Mouse (Mus musculus): ENCODE data around the gene Myo3b. TPM values are rescaled to one million over a fixed set of nuclear protein-coding genes. Genes with fewer than 3 reads are reported as not detected.

The Myo3b gene
- polyA plus RNA-seq, 1 experiment = 0.04 TPM

DNA sequence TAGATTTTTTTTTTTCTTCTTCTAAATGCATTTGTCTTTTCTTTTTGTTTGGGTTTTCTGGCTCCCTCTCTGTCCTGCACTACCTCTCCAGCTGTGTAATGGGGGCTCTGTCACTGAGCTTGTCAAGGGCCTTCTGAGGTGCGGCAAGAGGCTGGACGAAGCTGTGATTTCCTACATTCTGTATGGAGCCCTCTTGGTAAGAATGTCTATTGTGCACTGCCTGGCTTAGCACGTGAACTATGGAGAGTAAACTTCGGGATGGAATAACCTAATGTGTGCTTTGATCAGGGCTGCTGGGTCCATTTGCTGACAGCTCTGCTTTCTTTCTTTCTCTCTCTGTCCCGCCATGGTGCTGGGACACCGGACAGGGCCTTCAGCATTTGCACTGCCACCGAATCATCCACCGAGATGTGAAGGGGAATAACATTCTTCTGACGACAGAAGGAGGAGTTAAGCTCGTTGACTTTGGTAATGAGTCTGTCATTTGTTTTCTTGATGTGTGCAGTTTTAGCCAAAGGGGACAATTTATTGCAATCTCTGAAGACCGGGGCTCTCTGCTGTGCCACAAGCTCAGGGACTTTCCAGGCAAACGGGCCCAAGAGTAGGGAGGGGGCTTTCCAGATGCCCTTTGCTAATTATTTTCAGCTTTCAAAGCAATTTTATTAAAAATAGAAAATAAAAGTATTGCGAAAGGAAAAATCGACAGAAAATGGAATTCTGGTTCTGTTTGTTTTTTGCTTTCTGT is 66.5 kb downstream of the Myo3b start:
- peaks cover 30% of the 10 kb centered on the region for H3K27me3 ChIP-seq (ENCODE audit: control insufficient read depth, insufficient read depth, insufficient read length)
- H3ac ChIP-seq (ENCODE audit: control insufficient read depth, insufficient read length) = no peak overlapping the region
- no peak overlapping the region for H3K4me2 ChIP-seq (ENCODE audit: low read depth)
- TF ChIP-seq MYOG (IDR thresholded peaks at IDR 0.05; ENCODE audit: control insufficient read depth in 1 of 3, insufficient read depth in 1 of 3, insufficient read length in 2 of 3, low read depth in 2 of 3) = no peak
- TF ChIP-seq POLR2A (IDR thresholded peaks at IDR 0.05; ENCODE audit: insufficient read length, low read depth) = no peak
- no peak for TF ChIP-seq REST (IDR thresholded peaks at IDR 0.05; ENCODE audit: insufficient read depth, insufficient read length)
- no peak for TF ChIP-seq MYOD1 (IDR thresholded peaks at IDR 0.05; ENCODE audit: control insufficient read depth in 1 of 3, insufficient read length in 2 of 3, low read depth in 2 of 3)
- TF ChIP-seq TCF12 (IDR thresholded peaks at IDR 0.05; ENCODE audit: insufficient read depth, poor library complexity, severe bottlenecking) = no peak
- no peak for TF ChIP-seq CEBPB (IDR thresholded peaks at IDR 0.05; ENCODE audit: insufficient read depth, poor library complexity, severe bottlenecking)
- no peaks in the 10 kb centered on the region for H3K79me2 ChIP-seq (ENCODE audit: control insufficient read depth, insufficient read depth)
- H3K36me3 ChIP-seq (ENCODE audit: control insufficient read depth, insufficient read depth) = no peaks in the 10 kb centered on the region
- H3K4me3 ChIP-seq = no peak overlapping the region

DNA sequence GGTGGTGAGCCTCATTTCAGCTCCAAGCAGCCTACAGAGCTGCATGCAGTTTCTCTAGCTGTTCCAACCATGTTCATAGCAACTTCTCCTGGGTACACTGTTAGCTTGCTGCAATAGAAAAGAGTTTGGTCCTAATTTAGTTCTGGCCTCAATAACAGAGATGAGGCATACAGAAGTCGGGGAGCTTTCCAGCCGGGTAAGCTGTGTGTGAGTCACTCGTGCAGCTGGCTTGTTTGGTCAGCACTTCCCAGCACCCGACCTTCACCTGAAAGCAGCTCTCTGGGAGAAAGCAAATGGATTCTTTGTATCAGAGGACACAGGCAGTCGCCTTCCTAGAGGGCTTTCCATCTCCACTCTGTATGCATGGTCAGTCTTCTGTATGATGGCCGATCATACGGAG is 70.1 kb downstream of the Myo3b start:
- no peak overlapping the region for H3K4me2 ChIP-seq (ENCODE audit: low read depth)
- no peaks in the 10 kb centered on the region for H3K79me2 ChIP-seq (ENCODE audit: control insufficient read depth, insufficient read depth)
- H3K4me3 ChIP-seq = no peak overlapping the region
- TF ChIP-seq REST (IDR thresholded peaks at IDR 0.05; ENCODE audit: insufficient read depth, insufficient read length) = no peak
- peak in 1 of 3 experiments; percentile 8 for TF ChIP-seq MYOD1 (IDR thresholded peaks at IDR 0.05; ENCODE audit: control insufficient read depth in 1 of 3, insufficient read length in 2 of 3, low read depth in 2 of 3)
- peaks cover 16% of the 10 kb centered on the region for H3K27me3 ChIP-seq (ENCODE audit: control insufficient read depth, insufficient read depth, insufficient read length)
- no peak overlapping the region for H3ac ChIP-seq (ENCODE audit: control insufficient read depth, insufficient read length)
- no peaks in the 10 kb centered on the region for H3K36me3 ChIP-seq (ENCODE audit: control insufficient read depth, insufficient read depth)

DNA sequence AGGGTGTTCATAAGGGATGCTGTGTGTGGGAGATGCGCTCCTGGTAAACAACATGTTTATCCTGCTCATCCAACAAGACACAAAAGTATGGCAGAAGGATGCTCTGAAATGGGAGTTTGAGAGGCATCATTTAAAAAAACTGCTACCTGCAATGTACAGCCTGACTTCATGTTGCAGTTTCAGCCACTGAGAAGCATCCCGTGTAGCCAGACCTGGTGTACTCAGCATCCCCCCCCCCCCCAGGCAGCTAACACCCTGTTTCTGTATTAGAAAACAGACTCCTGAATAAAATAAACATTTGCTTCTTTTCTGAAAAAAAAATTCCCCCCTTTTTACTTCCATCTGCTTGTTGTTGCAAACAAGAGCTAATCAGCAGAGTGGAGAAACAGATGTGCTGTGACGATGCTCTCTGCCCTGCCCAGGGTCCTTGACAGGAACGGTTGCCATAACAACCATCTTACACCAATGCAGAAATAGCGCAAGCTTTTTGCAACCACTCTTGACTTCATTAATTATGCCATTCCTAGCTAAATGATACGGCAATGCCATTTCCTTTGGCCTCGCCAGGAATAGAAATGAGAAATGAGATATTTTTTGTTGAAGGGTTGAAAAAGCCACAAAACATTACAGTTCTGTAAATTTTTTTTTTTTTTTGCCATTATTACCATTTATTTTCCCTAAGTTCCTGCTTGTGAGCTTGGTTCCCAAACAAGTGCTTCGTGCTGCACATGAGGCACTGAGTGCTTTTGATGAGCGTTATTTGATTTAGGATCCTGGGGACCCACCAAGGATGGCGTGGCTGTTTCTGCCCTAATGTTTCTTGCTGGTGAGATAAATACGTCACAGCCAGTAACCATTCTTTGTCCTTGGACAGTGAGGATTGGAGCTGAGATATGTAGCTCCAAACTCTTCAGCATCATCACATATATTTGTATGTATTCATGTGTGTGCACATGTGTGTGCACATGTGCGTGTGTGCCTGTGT is 75.2 kb downstream of the Myo3b start:
- Histone ChIP-seq H3K36me3 (ENCODE audit: control insufficient read depth, insufficient read depth) (no peaks in the 10 kb centered on the region), H3K4me2 (ENCODE audit: low read depth) (no peak overlapping the region), H3K79me2 (ENCODE audit: control insufficient read depth, insufficient read depth) (no peaks in the 10 kb centered on the region), H3K4me3 (no peak overlapping the region), H3K27me3 (ENCODE audit: control insufficient read depth, insufficient read depth, insufficient read length) (peaks cover 8% of the 10 kb centered on the region), H3ac (ENCODE audit: control insufficient read depth, insufficient read length) (no peak overlapping the region)
- no peak for TF ChIP-seq E2F4 (IDR thresholded peaks at IDR 0.05; ENCODE audit: insufficient read depth)
- TF ChIP-seq USF1 (IDR thresholded peaks at IDR 0.05; ENCODE audit: low read depth) = no peak
- TF ChIP-seq POLR2AphosphoS2 (IDR thresholded peaks at IDR 0.05; ENCODE audit: insufficient read length, low read depth) = no peak
- no peak for TF ChIP-seq TCF3 (IDR thresholded peaks at IDR 0.05; ENCODE audit: insufficient read length, low read depth)
- TF ChIP-seq MYOD1 (IDR thresholded peaks at IDR 0.05; ENCODE audit: control insufficient read depth in 1 of 3, insufficient read length in 2 of 3, low read depth in 2 of 3) = no peak
- no peak for TF ChIP-seq TCF12 (IDR thresholded peaks at IDR 0.05; ENCODE audit: insufficient read depth, poor library complexity, severe bottlenecking)
- TF ChIP-seq POLR2A (IDR thresholded peaks at IDR 0.05; ENCODE audit: insufficient read length, low read depth) = no peak
- TF ChIP-seq MAX (IDR thresholded peaks at IDR 0.05; ENCODE audit: low read depth) = no peak
- no peak for TF ChIP-seq CEBPB (IDR thresholded peaks at IDR 0.05; ENCODE audit: insufficient read depth, poor library complexity, severe bottlenecking)
- no peak for TF ChIP-seq SRF (IDR thresholded peaks at IDR 0.05; ENCODE audit: control insufficient read depth, insufficient read length, low read depth)
- no peak for TF ChIP-seq MYOG (IDR thresholded peaks at IDR 0.05; ENCODE audit: control insufficient read depth in 1 of 3, insufficient read depth in 1 of 3, insufficient read length in 2 of 3, low read depth in 2 of 3)
- no peak for TF ChIP-seq REST (IDR thresholded peaks at IDR 0.05; ENCODE audit: insufficient read depth, insufficient read length)

DNA sequence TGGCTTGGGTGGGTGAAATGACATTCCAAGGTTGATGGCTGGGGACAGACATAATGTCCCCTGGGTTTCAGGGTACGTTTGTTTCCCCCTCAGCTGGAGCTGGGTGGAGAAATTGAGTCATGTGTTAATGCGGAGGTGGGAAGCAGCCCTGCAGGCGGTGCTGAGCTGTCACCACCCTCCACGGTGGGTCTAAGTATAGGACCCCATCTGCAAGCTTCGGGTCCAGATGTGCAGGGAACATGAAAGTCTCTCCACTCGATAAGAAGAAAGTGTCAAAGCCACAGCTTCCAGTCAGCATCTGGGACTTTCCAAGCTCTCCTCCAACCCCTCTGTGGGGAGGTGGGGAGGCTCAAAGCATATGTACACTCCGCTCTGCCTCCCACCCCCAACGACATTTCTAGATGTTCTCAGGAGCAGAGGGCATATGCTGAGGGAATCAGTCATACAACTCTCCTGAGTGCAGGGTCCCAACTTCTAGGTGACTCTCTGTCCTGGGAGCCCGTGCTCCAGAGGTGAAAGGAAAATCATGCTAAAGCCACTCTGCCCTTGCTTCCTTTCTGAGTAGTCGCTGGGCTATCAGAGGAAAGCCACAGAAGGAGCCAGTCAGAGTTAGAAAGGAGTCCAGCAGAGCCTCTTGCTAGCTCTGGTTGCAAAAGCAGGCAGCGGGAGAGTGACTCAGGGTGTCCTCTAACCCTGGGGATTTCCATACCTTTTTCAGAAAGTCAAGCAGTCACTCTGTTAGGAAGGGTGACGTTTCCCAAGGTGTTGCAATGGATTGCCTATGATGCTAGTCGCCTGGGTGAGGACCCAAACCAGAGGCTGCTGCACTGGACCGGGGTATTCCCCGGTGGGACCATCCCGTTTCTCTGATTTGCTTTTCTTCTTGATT is 79.7 kb downstream of the Myo3b start:
- TF ChIP-seq SRF (IDR thresholded peaks at IDR 0.05; ENCODE audit: control insufficient read depth, insufficient read length, low read depth) (no peak), TCF12 (IDR thresholded peaks at IDR 0.05; ENCODE audit: insufficient read depth, poor library complexity, severe bottlenecking) (no peak), E2F4 (IDR thresholded peaks at IDR 0.05; ENCODE audit: insufficient read depth) (no peak), MYOG (IDR thresholded peaks at IDR 0.05; ENCODE audit: control insufficient read depth in 1 of 3, insufficient read depth in 1 of 3, insufficient read length in 2 of 3, low read depth in 2 of 3) (no peak), TCF3 (IDR thresholded peaks at IDR 0.05; ENCODE audit: insufficient read length, low read depth) (no peak), MYOD1 (IDR thresholded peaks at IDR 0.05; ENCODE audit: control insufficient read depth in 1 of 3, insufficient read length in 2 of 3, low read depth in 2 of 3) (no peak), POLR2A (IDR thresholded peaks at IDR 0.05; ENCODE audit: insufficient read length, low read depth) (no peak), POLR2AphosphoS2 (IDR thresholded peaks at IDR 0.05; ENCODE audit: insufficient read length, low read depth) (no peak), REST (IDR thresholded peaks at IDR 0.05; ENCODE audit: insufficient read depth, insufficient read length) (no peak), USF1 (IDR thresholded peaks at IDR 0.05; ENCODE audit: low read depth) (no peak), CEBPB (IDR thresholded peaks at IDR 0.05; ENCODE audit: insufficient read depth, poor library complexity, severe bottlenecking) (no peak), MAX (IDR thresholded peaks at IDR 0.05; ENCODE audit: low read depth) (no peak)
- Histone ChIP-seq H3K79me2 (ENCODE audit: control insufficient read depth, insufficient read depth) (no peaks in the 10 kb centered on the region), H3K36me3 (ENCODE audit: control insufficient read depth, insufficient read depth) (no peaks in the 10 kb centered on the region), H3K4me2 (ENCODE audit: low read depth) (no peak overlapping the region), H3ac (ENCODE audit: control insufficient read depth, insufficient read length) (no peak overlapping the region), H3K27me3 (ENCODE audit: control insufficient read depth, insufficient read depth, insufficient read length) (peaks cover 12% of the 10 kb centered on the region), H3K4me3 (no peak overlapping the region)

Measured in myocyte (in vitro differentiated cells).